Mouse (Mus musculus): Measurements from ENCODE around the gene Nfe2. TPM values are rescaled to one million over a fixed set of nuclear protein-coding genes. Genes with fewer than 3 reads are reported as not detected.

Nfe2 gene
- total and polyA plus RNA-seq, 3 experiments = 151 to 254 (median 177) TPM

DNA sequence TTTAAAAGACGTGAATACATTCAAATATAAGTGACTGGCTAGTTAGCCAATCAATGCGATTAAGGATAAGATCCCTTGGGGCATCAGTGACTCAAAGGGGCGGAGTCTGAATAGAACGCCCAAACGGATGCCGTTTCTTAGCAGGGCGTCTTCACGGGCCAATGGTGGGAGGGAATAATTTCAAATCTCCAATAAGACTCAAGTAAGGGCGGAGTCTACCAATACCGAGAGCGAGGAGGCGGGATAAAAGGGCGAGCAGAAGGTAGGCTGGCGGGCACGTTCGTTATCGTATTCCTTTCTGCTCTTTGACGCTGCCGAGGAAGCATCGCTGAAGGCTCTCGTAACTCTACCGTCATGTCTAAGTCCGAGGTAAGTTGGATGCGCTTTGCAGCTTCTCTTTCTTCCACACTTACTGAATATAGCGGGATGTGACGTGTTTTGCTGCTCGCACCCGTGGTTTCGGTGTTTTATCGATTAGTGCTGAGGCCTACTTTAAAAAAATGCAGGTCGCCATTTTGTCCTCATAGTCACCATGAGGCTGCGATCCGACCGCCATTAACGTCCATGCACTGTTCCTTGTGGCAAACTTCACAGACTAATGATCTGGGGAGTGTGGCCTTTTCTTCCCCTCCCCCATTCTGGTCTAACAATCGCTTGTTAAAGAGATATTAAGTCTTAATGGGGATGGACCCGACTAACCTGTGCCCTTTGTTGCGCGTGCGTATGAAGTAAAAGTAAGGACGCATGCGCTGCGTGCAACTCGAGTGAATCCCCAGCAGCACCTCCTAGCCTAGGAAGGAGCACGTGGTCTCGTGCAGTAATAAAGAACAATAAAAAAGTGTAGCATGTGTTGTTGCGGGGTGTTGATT is 17.8 kb downstream of the Nfe2 start, which contains the start of gene Hnrnpa1:
Gene Hnrnpa1, plus strand, starts transcription at position 273 of the 869 bp plus-strand sequence.
- Histone ChIP-seq H3K36me3 (replicated peaks) (peaks cover 56% of the 10 kb centered on the region), H3K27me3 (ENCODE audit: insufficient read depth, low read length) (no peaks in the 10 kb centered on the region), H3K4me1 (ENCODE audit: insufficient read depth, low read depth, low read length) (peaks cover 33% of the 10 kb centered on the region), H3K9me3 (replicated peaks) (no peaks in the 10 kb centered on the region), H3K4me3 (ENCODE audit: low read depth, low read length) (peak within 1 kb of the TSS; percentile 76)
- DNase-seq (ENCODE audit: low spot score) (peak; percentile 63), ATAC-seq (ENCODE audit: extremely low read depth, insufficient number of reproducible peaks, low FRiP score, poor library complexity, severe bottlenecking) (peak; percentile 72)
- TF ChIP-seq GATA2 (IDR thresholded peaks at IDR 0.05; ENCODE audit: borderline replicate concordance, low read depth, low read length) (no peak), POLR2AphosphoS5 (IDR thresholded peaks at IDR 0.05; ENCODE audit: insufficient replicate concordance, low read depth, low read length) (peak; percentile 86; the same call in 1 of the 2 replicates)

DNA sequence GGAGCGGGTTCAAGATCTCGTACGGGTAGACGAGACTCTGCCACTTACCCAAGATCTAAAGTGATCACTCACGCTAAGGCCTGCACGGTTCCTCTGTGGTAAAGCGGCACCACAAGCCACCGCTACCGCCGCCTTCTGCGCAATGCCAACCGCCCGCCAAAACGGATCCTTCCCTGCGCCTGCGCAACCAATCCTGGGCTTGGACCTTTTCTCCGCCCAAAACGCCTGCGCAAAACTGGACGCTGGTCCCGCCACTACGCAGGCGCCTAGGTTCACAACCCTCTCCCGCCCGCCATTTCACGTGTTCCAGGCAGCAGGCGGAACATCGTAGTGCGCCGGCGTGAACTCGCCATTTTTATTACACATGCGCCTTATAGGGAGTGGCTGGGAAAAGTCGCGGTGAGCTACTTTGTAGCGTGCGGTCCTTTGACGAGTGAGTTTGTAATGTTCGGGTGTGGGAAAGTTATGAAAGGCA is 18.5 kb downstream of the Nfe2 start, which contains the start of gene Cbx5:
Gene Cbx5, minus strand, starts transcription at position 132 of the 475 bp plus-strand sequence.
- peak; percentile 52 for ATAC-seq (ENCODE audit: extremely low read depth, insufficient number of reproducible peaks, low FRiP score, poor library complexity, severe bottlenecking)
- Histone ChIP-seq H3K36me3 (replicated peaks) (peaks cover 57% of the 10 kb centered on the region), H3K27me3 (ENCODE audit: insufficient read depth, low read length) (no peaks in the 10 kb centered on the region), H3K4me3 (ENCODE audit: low read depth, low read length) (peak within 1 kb of the TSS; percentile 76), H3K4me1 (ENCODE audit: insufficient read depth, low read depth, low read length) (peaks cover 27% of the 10 kb centered on the region), H3K9me3 (replicated peaks) (no peaks in the 10 kb centered on the region)
- TF ChIP-seq POLR2AphosphoS5 (IDR thresholded peaks at IDR 0.05; ENCODE audit: insufficient replicate concordance, low read depth, low read length) = no peak
- no peak for TF ChIP-seq GATA1 (IDR thresholded peaks at IDR 0.05; ENCODE audit: borderline replicate concordance, low read length)
- TF ChIP-seq GATA2 (IDR thresholded peaks at IDR 0.05; ENCODE audit: borderline replicate concordance, low read depth, low read length) = no peak
- TF ChIP-seq CTCF (IDR thresholded peaks at IDR 0.05; ENCODE audit: low read depth, low read length) = no peak
- TF ChIP-seq TAL1 (conservative IDR thresholded peaks at IDR 0.05; ENCODE audit: low read depth, low read length) = no peak
- peak; percentile 69 for DNase-seq (ENCODE audit: low spot score)

GRCm38 (mm10) chr15:103239130-103239684 is 19.0 kb downstream of the Nfe2 start:
- DNase-seq (ENCODE audit: low spot score) = peak; percentile 81
- Histone ChIP-seq H3K4me3 (ENCODE audit: low read depth, low read length) (peak overlapping the region; percentile 76), H3K27me3 (ENCODE audit: insufficient read depth, low read length) (no peaks in the 10 kb centered on the region), H3K9me3 (replicated peaks) (no peaks in the 10 kb centered on the region), H3K4me1 (ENCODE audit: insufficient read depth, low read depth, low read length) (peaks cover 27% of the 10 kb centered on the region), H3K36me3 (replicated peaks) (peaks cover 61% of the 10 kb centered on the region)
- peak; percentile 75 for ATAC-seq (ENCODE audit: extremely low read depth, insufficient number of reproducible peaks, low FRiP score, poor library complexity, severe bottlenecking)
- no peak for TF ChIP-seq POLR2AphosphoS5 (IDR thresholded peaks at IDR 0.05; ENCODE audit: insufficient replicate concordance, low read depth, low read length)
- no peak for TF ChIP-seq TAL1 (conservative IDR thresholded peaks at IDR 0.05; ENCODE audit: low read depth, low read length)
- TF ChIP-seq GATA1 (IDR thresholded peaks at IDR 0.05; ENCODE audit: borderline replicate concordance, low read length) = no peak
- TF ChIP-seq CTCF (IDR thresholded peaks at IDR 0.05; ENCODE audit: low read depth, low read length) = no peak
- no peak for TF ChIP-seq GATA2 (IDR thresholded peaks at IDR 0.05; ENCODE audit: borderline replicate concordance, low read depth, low read length)

DNA sequence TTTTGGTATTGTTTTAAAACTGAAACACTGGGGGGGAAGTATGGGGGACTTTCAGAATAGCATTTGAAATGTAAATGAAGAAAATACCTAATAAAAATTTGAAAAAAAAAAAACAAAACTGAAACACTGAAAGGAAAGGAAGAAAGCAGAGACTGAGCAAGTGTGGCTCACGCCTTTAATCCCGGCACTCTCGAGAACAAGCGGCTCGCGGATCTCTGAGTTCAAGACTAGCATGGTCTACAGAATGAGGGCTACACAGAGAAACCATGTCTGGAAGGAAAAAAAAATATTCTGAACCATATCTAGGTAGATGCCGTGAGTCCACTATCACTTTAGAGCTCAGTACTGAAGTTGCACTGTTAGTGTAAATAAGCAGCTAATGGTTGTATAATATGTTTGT is 20.9 kb downstream of the Nfe2 start:
- Histone ChIP-seq H3K9me3 (replicated peaks) (no peaks in the 10 kb centered on the region), H3K4me3 (ENCODE audit: low read depth, low read length) (peak overlapping the region; percentile 50; the same call in 1 of the 2 replicates), H3K27me3 (ENCODE audit: insufficient read depth, low read length) (no peaks in the 10 kb centered on the region), H3K4me1 (ENCODE audit: insufficient read depth, low read depth, low read length) (peaks cover 24% of the 10 kb centered on the region), H3K36me3 (replicated peaks) (peaks cover 57% of the 10 kb centered on the region)
- DNase-seq (ENCODE audit: low spot score) = no peak
- TF ChIP-seq GATA2 (IDR thresholded peaks at IDR 0.05; ENCODE audit: borderline replicate concordance, low read depth, low read length) (no peak), CTCF (IDR thresholded peaks at IDR 0.05; ENCODE audit: low read depth, low read length) (no peak), GATA1 (IDR thresholded peaks at IDR 0.05; ENCODE audit: borderline replicate concordance, low read length) (no peak), TAL1 (conservative IDR thresholded peaks at IDR 0.05; ENCODE audit: low read depth, low read length) (no peak), POLR2AphosphoS5 (IDR thresholded peaks at IDR 0.05; ENCODE audit: insufficient replicate concordance, low read depth, low read length) (no peak)
- ATAC-seq (ENCODE audit: extremely low read depth, insufficient number of reproducible peaks, low FRiP score, poor library complexity, severe bottlenecking) = no peak

DNA sequence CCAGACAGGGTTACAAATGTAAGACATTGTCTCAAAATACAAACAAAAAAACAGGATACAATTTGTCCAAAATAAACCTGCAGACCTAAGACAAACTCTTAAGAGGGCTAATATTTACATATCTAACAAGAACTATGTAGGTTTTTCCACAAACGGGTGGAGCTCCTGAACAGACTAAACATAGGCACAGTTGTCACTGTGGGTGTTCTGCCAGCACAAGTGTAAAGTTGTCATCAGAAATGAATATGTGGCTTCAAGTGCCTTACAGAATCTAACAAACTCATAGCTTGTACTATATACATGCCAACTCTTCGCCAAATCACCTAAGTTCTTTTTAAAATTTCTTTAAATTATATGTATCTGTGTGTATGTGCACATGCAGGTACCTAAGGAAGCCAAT is 25.1 kb downstream of the Nfe2 start:
- ATAC-seq (ENCODE audit: extremely low read depth, insufficient number of reproducible peaks, low FRiP score, poor library complexity, severe bottlenecking) (no peak), DNase-seq (ENCODE audit: low spot score) (no peak)
- no peak overlapping the region for H3K4me3 ChIP-seq (ENCODE audit: low read depth, low read length)
- peaks cover 54% of the 10 kb centered on the region for H3K36me3 ChIP-seq (replicated peaks)
- H3K4me1 ChIP-seq (ENCODE audit: insufficient read depth, low read depth, low read length) = peaks cover 41% of the 10 kb centered on the region
- no peaks in the 10 kb centered on the region for H3K27me3 ChIP-seq (ENCODE audit: insufficient read depth, low read length)
- no peak for TF ChIP-seq TAL1 (conservative IDR thresholded peaks at IDR 0.05; ENCODE audit: low read depth, low read length)
- TF ChIP-seq GATA2 (IDR thresholded peaks at IDR 0.05; ENCODE audit: borderline replicate concordance, low read depth, low read length) = no peak
- TF ChIP-seq POLR2AphosphoS5 (IDR thresholded peaks at IDR 0.05; ENCODE audit: insufficient replicate concordance, low read depth, low read length) = no peak
- no peak for TF ChIP-seq GATA1 (IDR thresholded peaks at IDR 0.05; ENCODE audit: borderline replicate concordance, low read length)
- TF ChIP-seq CTCF (IDR thresholded peaks at IDR 0.05; ENCODE audit: low read depth, low read length) = no peak
- no peaks in the 10 kb centered on the region for H3K9me3 ChIP-seq (replicated peaks)

- no peak for TF ChIP-seq GATA2 (IDR thresholded peaks at IDR 0.05; ENCODE audit: borderline replicate concordance, low read depth, low read length)
- no peak for TF ChIP-seq POLR2AphosphoS5 (IDR thresholded peaks at IDR 0.05; ENCODE audit: insufficient replicate concordance, low read depth, low read length)
- no peak for TF ChIP-seq TAL1 (conservative IDR thresholded peaks at IDR 0.05; ENCODE audit: low read depth, low read length)
- no peak for TF ChIP-seq CTCF (IDR thresholded peaks at IDR 0.05; ENCODE audit: low read depth, low read length)
- no peak for TF ChIP-seq GATA1 (IDR thresholded peaks at IDR 0.05; ENCODE audit: borderline replicate concordance, low read length)
Observed at GRCm38 (mm10) chr15:103228904-103229303, 29.3 kb downstream of the Nfe2 start.

More at GRCm38 (mm10) chr15:103228904-103229303, 29.3 kb downstream of the Nfe2 start:
- H3K9me3 ChIP-seq (replicated peaks) = no peaks in the 10 kb centered on the region
- H3K4me3 ChIP-seq (ENCODE audit: low read depth, low read length) = no peak overlapping the region
- peaks cover 55% of the 10 kb centered on the region for H3K36me3 ChIP-seq (replicated peaks)
- peaks cover 29% of the 10 kb centered on the region for H3K4me1 ChIP-seq (ENCODE audit: insufficient read depth, low read depth, low read length)
- no peaks in the 10 kb centered on the region for H3K27me3 ChIP-seq (ENCODE audit: insufficient read depth, low read length)
- ATAC-seq (ENCODE audit: extremely low read depth, insufficient number of reproducible peaks, low FRiP score, poor library complexity, severe bottlenecking) = no peak
- no peak for DNase-seq (ENCODE audit: low spot score)

Measured in G1E (cell line).